Mouse (Mus musculus) gastrocnemius, adult 2 months (tissue): ENCODE data around the gene Cacna1c. TPM values are rescaled to one million over a fixed set of nuclear protein-coding genes. Genes with fewer than 3 reads are reported as not detected.
A peak's percentile ranks its signal among the peaks of the same experiment; 100 is the strongest.

Experiments
- DNase-seq: peaks from one replicate; pipeline ENCODE4 v3.0.0; 2022
- H3K27ac ChIP-seq: fragments of 200-600 bp; 2 replicates; pipeline ENCODE4 v1.8.1; 2022; ENCODE audit warnings: mild to moderate bottlenecking
- H3K4me3 ChIP-seq: fragments of 200-600 bp; 2 replicates; pipeline ENCODE4 v1.8.1; 2022; ENCODE audit warnings: mild to moderate bottlenecking, moderate library complexity
- CTCF ChIP-seq: fragments of 200-600 bp; IDR thresholded peaks from 2 replicates; pipeline ENCODE4 v1.8.1; 2022; ENCODE audit warnings: antibody characterized with exemption, mild to moderate bottlenecking, moderate library complexity
- intact Hi-C: fragments of 180-260 bp; cut with DNase I; formaldehyde crosslinking; loops from one replicate; pipeline ENCODE4 v1.15.1; 2025
- total RNA-seq, 2 experiments: library from RNA; stranded (reverse); gene quantifications; 2 replicates each; pipeline ENCODE4 v1.2.3; 2021

The Cacna1c gene
- total RNA-seq, 2 experiments from 2014 or later = 1.7 to 1.9 TPM

- H3K4me3 ChIP-seq = no peak overlapping the region
- TF ChIP-seq CTCF = no peak
- intact Hi-C loops = no loop called here
- no peak overlapping the region for H3K27ac ChIP-seq
- no peak for DNase-seq
These were observed 289.3 kb downstream of the Cacna1c start for GRCm38 (mm10) chr6:118906878-118907277.

GRCm38 (mm10) chr6:118899688-118900087 lies 296.5 kb downstream of the Cacna1c start:
- TF ChIP-seq CTCF = no peak
- no peak for DNase-seq
- Histone ChIP-seq H3K27ac (no peak overlapping the region), H3K4me3 (no peak overlapping the region)
- intact Hi-C loops = no loop called here

GRCm38 (mm10) chr6:118897101-118897500 lies 299.1 kb downstream of the Cacna1c start:
- TF ChIP-seq CTCF = no peak
- intact Hi-C loops = no loop called here
- H3K4me3 ChIP-seq = no peak overlapping the region
- DNase-seq = peak; percentile 59
- no peak overlapping the region for H3K27ac ChIP-seq

DNA sequence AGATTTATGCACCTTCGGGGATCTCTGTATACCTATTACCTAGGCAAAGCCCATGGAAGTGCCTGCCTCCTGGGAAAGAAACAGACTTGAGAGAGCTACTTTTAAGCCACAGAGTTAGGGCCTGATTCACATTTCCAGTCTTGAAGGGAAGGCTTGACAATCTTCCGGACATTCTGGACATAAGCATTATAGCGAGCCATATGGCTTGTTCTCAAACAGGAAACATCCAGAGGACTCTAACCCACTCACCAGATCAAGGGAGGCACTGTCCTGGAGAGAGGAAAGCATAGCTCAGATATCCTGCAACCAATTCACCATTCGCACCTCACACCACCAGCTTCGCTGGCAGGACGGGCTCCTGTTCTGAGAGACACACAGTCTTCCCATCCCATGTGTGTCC lies 302.2 kb downstream of the Cacna1c start:
- no peak for TF ChIP-seq CTCF
- Histone ChIP-seq H3K27ac (no peak overlapping the region), H3K4me3 (no peak overlapping the region)
- intact Hi-C loops = no loop called here
- no peak for DNase-seq

- intact Hi-C loops = no loop called here
- no peak overlapping the region for H3K27ac ChIP-seq
- H3K4me3 ChIP-seq = no peak overlapping the region
- no peak for TF ChIP-seq CTCF
- DNase-seq = no peak
These were observed 306.8 kb downstream of the Cacna1c start for GRCm38 (mm10) chr6:118889441-118889840.

- no peak overlapping the region for H3K4me3 ChIP-seq
- no peak overlapping the region for H3K27ac ChIP-seq
- intact Hi-C loops = no loop called here
- no peak for DNase-seq
- no peak for TF ChIP-seq CTCF
These were observed 309.2 kb downstream of the Cacna1c start for GRCm38 (mm10) chr6:118887032-118887431.

DNA sequence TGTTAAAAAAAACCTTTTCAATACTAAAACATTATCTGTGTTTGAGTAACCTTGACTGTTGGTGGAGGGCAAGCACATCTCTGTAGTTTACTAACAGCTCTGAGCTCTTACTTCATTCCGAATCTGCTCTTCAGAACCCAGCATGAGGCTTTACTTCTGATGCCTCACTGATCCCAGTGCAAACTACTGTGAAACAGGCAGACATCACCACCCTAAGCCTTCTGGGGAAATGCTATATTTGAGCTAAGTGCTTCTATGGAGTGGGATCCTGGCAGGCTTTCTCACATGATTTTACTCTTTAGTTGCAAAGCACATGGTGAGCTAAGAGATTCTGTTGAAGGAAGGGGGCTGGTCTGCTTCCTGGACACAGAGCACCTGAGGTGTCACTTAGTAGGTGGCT lies 311.3 kb downstream of the Cacna1c start:
- TF ChIP-seq CTCF = no peak
- no peak overlapping the region for H3K27ac ChIP-seq
- no peak overlapping the region for H3K4me3 ChIP-seq
- DNase-seq = no peak
- intact Hi-C loops = no loop called here

GRCm38 (mm10) chr6:118884073-118884551 lies 312.1 kb downstream of the Cacna1c start:
- Histone ChIP-seq H3K4me3 (no peak overlapping the region), H3K27ac (peak overlapping the region; percentile 62)
- intact Hi-C loops = no loop called here
- DNase-seq = no peak
- no peak for TF ChIP-seq CTCF

DNA sequence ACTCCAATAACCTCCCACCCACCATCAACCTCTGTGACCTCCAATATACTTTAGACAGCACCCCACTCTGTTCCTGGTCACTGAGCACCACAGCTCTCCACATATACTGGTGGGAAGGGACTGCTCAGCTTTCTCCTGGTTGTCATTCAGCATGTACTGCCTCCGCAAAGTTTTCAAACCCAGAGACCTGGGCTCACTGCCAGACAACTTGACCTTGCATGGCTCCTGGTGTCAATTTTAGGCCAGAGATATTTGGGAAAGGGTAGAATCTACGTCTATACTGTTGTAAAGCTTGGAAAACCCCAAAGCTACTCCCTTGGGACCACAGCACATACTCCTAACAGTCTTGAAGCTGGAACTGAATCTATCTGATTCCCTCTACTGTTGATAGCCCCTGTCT lies 320.0 kb downstream of the Cacna1c start:
- TF ChIP-seq CTCF = no peak
- intact Hi-C loops = no loop called here
- DNase-seq = peak; percentile 36
- H3K27ac ChIP-seq = no peak overlapping the region
- no peak overlapping the region for H3K4me3 ChIP-seq

DNA sequence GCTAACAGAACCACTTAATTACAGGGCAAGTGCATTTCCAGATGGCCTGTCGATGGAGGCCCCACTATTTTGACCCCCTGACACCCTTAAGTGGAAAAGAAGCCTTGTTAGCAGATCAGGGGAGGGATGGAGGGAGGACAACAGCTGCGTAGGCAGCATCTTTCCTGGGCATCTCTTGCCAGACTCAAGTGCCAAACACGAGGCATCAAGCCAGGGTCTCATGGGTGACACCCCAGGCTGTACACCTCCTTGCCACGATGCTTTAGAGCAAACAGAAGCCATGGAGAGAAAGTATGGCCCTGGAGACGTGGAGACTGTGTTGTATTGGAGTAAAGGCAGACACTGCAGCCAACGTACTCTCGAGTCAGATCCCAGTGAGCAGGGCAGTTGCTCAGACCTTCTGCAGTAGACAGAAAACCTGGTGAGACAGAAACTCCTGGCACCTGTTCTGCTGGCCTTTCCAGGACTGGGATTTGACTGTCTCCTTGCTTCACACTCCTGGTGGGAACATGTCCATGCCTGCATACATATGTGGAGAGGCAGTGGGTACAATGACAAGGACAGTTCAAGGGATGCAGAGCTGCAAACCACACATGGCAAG lies 325.9 kb downstream of the Cacna1c start:
- no peak for TF ChIP-seq CTCF
- intact Hi-C loops = no loop called here
- Histone ChIP-seq H3K4me3 (no peak overlapping the region), H3K27ac (no peak overlapping the region)
- DNase-seq = no peak

- no peak overlapping the region for H3K4me3 ChIP-seq
- peak overlapping the region; percentile 6; the same call in 1 of the 2 replicates for H3K27ac ChIP-seq
- TF ChIP-seq CTCF = no peak
- intact Hi-C loops = no loop called here
- no peak for DNase-seq
These were observed 328.8 kb downstream of the Cacna1c start for GRCm38 (mm10) chr6:118867384-118867783.

- peak overlapping the region; percentile 6; the same call in 1 of the 2 replicates for H3K27ac ChIP-seq
- intact Hi-C loops = no loop called here
These were observed 329.3 kb downstream of the Cacna1c start for GRCm38 (mm10) chr6:118866889-118867288.

DNA sequence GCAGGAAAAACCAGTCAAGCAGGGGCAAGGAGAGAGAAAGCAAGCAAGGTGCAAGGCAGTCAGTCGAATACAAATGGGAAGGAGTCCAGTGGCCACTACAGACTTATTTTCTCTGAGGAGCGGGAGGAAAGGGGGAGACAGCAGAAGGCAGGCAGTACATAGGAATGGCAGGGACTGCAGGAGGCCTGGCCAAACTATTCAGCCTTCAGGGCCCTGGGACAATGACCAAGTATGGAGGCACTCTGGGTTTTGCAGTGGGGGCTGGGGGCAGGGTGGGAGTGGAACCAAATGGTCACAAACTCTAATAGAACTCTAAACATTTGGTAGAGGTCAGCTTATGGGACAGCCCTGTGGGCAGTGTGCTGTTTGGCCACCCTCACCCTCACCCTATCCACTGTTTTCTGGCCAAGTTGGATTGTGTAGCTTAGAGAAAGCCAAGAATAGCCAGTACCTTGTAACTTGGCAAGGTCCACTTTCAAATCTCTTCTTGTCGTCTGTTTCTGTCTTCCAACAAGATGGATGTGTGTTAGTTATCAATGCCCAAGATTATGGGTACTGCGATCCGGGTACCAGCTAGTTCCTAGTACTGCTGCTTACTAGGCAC lies 330.3 kb downstream of the Cacna1c start:
- intact Hi-C loops = no loop called here
- H3K4me3 ChIP-seq = no peak overlapping the region
- DNase-seq = no peak
- H3K27ac ChIP-seq = peak overlapping the region; percentile 6; the same call in 1 of the 2 replicates
- no peak for TF ChIP-seq CTCF

More at GRCm38 (mm10) chr6:118866889-118867288, 329.3 kb downstream of the Cacna1c start:
- DNase-seq = peak; percentile 31
- no peak for TF ChIP-seq CTCF
- no peak overlapping the region for H3K4me3 ChIP-seq
